Mouse (Mus musculus) G1E (cell line): ENCODE data around the gene Calcoco2.
"Not testable (repeated sequence)": the region's sequence is repeated elsewhere in the genome, so short reads cannot be mapped to it uniquely, and the experiment has no call there.

Source experiments
- CTCF ChIP-seq: IDR thresholded peaks from 2 replicates; pipeline ENCODE4 v1.5.1; 2012; ENCODE audit warnings: low read depth, low read length, inconsistent platforms, mixed read lengths
- TAL1 ChIP-seq: conservative IDR thresholded peaks from 2 replicates; pipeline ENCODE4 v1.6.1; 2012; ENCODE audit warnings: low read depth, low read length, inconsistent platforms, mixed read lengths

DNA sequence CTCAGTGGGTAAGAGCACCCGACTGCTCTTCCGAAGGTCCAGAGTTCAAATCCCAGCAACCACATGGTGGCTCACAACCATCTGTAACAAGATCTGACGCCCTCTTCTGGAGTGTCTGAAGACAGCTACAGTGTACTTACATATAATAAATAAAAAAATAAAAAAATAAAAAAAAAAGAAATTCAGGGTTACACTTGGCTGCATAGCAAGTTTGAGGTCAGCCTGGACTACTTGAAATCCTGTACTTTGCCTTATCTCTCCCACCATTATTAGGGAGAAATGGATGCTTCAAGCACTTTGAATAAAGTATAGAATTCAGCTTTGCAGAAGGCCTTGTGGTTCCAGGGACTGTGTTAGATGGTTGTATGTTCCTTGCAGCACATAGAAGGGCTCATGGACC is 5.2 kb upstream of the Calcoco2 start:
- TF ChIP-seq CTCF, TAL1: not testable (repeated sequence)
